8 mouse cellular contexts compared by ENCODE assay signal in the genomic region with DNA sequence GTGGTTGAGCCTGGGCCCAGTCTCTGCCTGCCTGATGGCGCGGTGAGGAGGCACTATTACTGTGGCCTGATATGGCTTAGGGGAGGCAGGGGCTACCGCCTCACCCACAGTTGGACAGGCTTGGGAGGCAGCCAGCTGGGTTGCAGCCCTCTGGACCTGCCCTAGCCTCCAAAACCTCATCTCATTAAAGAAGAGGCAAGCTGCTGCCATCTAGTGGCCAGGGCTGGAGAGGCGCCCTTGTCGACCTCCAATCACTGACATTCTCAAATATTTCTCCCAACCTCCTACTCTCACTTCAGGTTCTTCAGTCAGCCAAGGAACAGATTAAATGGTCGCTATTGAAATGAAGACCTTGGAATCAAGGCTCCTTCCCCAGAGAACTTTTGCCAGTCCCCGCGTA. TPM values are rescaled to one million over a fixed set of nuclear protein-coding genes. Genes with fewer than 3 reads are reported as not detected.
DNase-seq lines count a peak whose midpoint lies in the region; ATAC-seq and TF ChIP-seq lines count a peak whose summit lies in the region.

No protein-coding gene starts in this region.

- H3K9ac ChIP-seq in hindbrain, embryonic 11.5 days (ENCODE audit: low read depth, low read length), result no peak overlapping the region

- peak overlapping the region; percentile 6 for H3K4me3 ChIP-seq in cerebellum, adult 2 months (replicated peaks; ENCODE audit: insufficient read depth, low read depth, low read length)
- no peak overlapping the region for H3K4me3 ChIP-seq in hindbrain, embryonic 11.5 days (ENCODE audit: low read depth, low read length)

- no peak for DNase-seq in Patski (ENCODE audit: low read depth, low spot score)
- DNase-seq in cerebellum, adult 2 months, result peak; percentile 80 to 86
- DNase-seq in frontal cortex, postnatal 10 days (ENCODE audit: low spot score in 2 of 2), result peak; percentile 60 to 69
- DNase-seq in hindbrain, embryonic 11.5 days (ENCODE audit: low spot score), result peak; percentile 90
- DNase-seq in left cerebral cortex, adult 18-20 months (ENCODE audit: low spot score in 2 of 2), result peak; percentile 72 to 81
- peak; percentile 89 for DNase-seq in lung, postnatal 36 days
- DNase-seq in right cerebral cortex, adult 2 months (ENCODE audit: low spot score in 2 of 2), result peak; percentile 73 to 81
- DNase-seq in urinary bladder, postnatal 10 days (ENCODE audit: low spot score), result peak; percentile 48

- TF ChIP-seq CTCF in Patski (IDR thresholded peaks at IDR 0.05), result peak; percentile 95
- TF ChIP-seq CTCF in cerebellum, adult 2 months (IDR thresholded peaks at IDR 0.05; ENCODE audit: borderline replicate concordance, insufficient read depth, low read depth, low read length), result peak; percentile 89

- 8% methylated on average over 8 of the region's 8 CpGs for WGBS in cerebellum, adult 2 months
- WGBS in hindbrain, embryonic 11.5 days, result 12% methylated on average over 8 of the region's 8 CpGs

- no peak for TF ChIP-seq POLR2A in cerebellum, adult 2 months (IDR thresholded peaks at IDR 0.05; ENCODE audit: borderline replicate concordance, insufficient read depth, low read length)

- no peaks in the 10 kb centered on the region for H3K9me3 ChIP-seq in hindbrain, embryonic 11.5 days (ENCODE audit: control insufficient read depth, low read length)

- no peaks in the 10 kb centered on the region for H3K36me3 ChIP-seq in hindbrain, embryonic 11.5 days (ENCODE audit: control insufficient read depth, insufficient read depth, low read length)

- no peak overlapping the region for H3K4me2 ChIP-seq in hindbrain, embryonic 11.5 days (replicated peaks; ENCODE audit: low read depth, low read length)

- H3K27me3 ChIP-seq in Patski, result no peaks in the 10 kb centered on the region
- no peaks in the 10 kb centered on the region for H3K27me3 ChIP-seq in cerebellum, adult 2 months (ENCODE audit: control insufficient read depth, insufficient read depth, low read length)
- H3K27me3 ChIP-seq in hindbrain, embryonic 11.5 days (ENCODE audit: control insufficient read depth, insufficient read depth, low read length), result no peaks in the 10 kb centered on the region

- in situ Hi-C loops in Patski (cut with MboI; ENCODE audit: low pct_unique_long_range_greater_than_20kb), result loop anchor here (5.0 kb wide), 3 partner anchors 83 to 558 kb away; a partner anchor contains a TSS

- no peak overlapping the region for H3K27ac ChIP-seq in cerebellum, adult 2 months (ENCODE audit: insufficient read depth, low read length)
- no peak overlapping the region for H3K27ac ChIP-seq in hindbrain, embryonic 11.5 days (ENCODE audit: low read depth, low read length)

- peak; percentile 25 for ATAC-seq in Patski
- peak; percentile 43 for ATAC-seq in hindbrain, embryonic 11.5 days (ENCODE audit: low FRiP score)

- CTCF ChIA-PET in Patski (lab: Charles Lee), result interaction anchor here (0.6 to 3.4 kb wide), 9 partner anchors 26 to 187 kb away, joined by 3 to 12 read pairs (median 3); no protein-coding TSS in a partner anchor

- peaks cover 14% of the 10 kb centered on the region for H3K4me1 ChIP-seq in cerebellum, adult 2 months (ENCODE audit: control insufficient read depth, insufficient read depth, low read length)
- peaks cover 15% of the 10 kb centered on the region for H3K4me1 ChIP-seq in hindbrain, embryonic 11.5 days (replicated peaks; ENCODE audit: control insufficient read depth, insufficient read depth, low read length)

- POLR2A ChIA-PET in Patski (lab: Charles Lee), result interaction anchor here (0.6 to 0.7 kb wide), 2 partner anchors 36 to 48 kb away, joined by 3 to 4 read pairs; no protein-coding TSS in a partner anchor

RNA-seq across cellular contexts. Expression of a gene that starts 10.9 kb away (rescaled TPM):
- polyA plus RNA-seq in Patski (2021), result 56.7 TPM
- 9.5 and 10.9 TPM in 2 replicates for polyA plus RNA-seq in cerebellum, adult 2 months (2012; rRNA removed)
- 49.6 and 62.8 TPM in 2 replicates for polyA plus RNA-seq in hindbrain, embryonic 11.5 days (2014; fragmentation: Nextera tagmentation; extraction: Ambion mirVana)
- 1 to 10 TPM; 5.9 to 6.3 TPM for total RNA-seq in left cerebral cortex, adult 18-20 months (2021)

RNA-seq across cellular contexts. Expression of a gene that starts 30.8 kb away (rescaled TPM):
- polyA plus RNA-seq in Patski (2021), result 362 TPM
- 183 and 215 TPM in 2 replicates for polyA plus RNA-seq in cerebellum, adult 2 months (2012; rRNA removed)
- 27.9 and 35.2 TPM in 2 replicates for polyA plus RNA-seq in hindbrain, embryonic 11.5 days (2014; fragmentation: Nextera tagmentation; extraction: Ambion mirVana)
- 100 to 1,000 TPM; 292 to 305 TPM for total RNA-seq in left cerebral cortex, adult 18-20 months (2021)

RNA-seq across cellular contexts. Expression of a gene that starts 55.7 kb away (rescaled TPM):
- 95.8 TPM for polyA plus RNA-seq in Patski (2021)
- 40.7 and 41.2 TPM in 2 replicates for polyA plus RNA-seq in cerebellum, adult 2 months (2012; rRNA removed)
- polyA plus RNA-seq in hindbrain, embryonic 11.5 days (2014; fragmentation: Nextera tagmentation; extraction: Ambion mirVana), result 95.5 and 98.2 TPM in 2 replicates
- total RNA-seq in left cerebral cortex, adult 18-20 months (2021), result 10 to 100 TPM; 27.5 to 31.8 TPM
